Mouse (Mus musculus) heart, embryonic 15.5 days (tissue): ENCODE results near the gene Atf7ip. TPM values are rescaled to one million over a fixed set of nuclear protein-coding genes. Genes with fewer than 3 reads are reported as not detected.
A peak's percentile ranks its signal among the peaks of the same experiment; 100 is the strongest.

Experiments
- ATAC-seq: fragments of 200-750 bp; cut with Nextera tagmentation; replicated peaks from 2 replicates; pipeline ENCODE4 v1.8.0; 2017; ENCODE audit warnings: low read depth, moderate TSS enrichment; ENCODE audit not compliant: insufficient number of reproducible peaks, insufficient read depth, low FRiP score
- H3K27ac ChIP-seq: fragments of 300-500 bp; sonication (generic); 2 replicates; pipeline ENCODE4 v1.5.1; 2015; ENCODE audit warnings: mild to moderate bottlenecking, inconsistent platforms
- H3K27me3 ChIP-seq: fragments of 300-500 bp; sonication (generic); 2 replicates; pipeline ENCODE4 v1.6.1; 2015; ENCODE audit warnings: inconsistent platforms
- H3K36me3 ChIP-seq: fragments of 300-500 bp; sonication (generic); 2 replicates; pipeline ENCODE4 v1.6.1; 2015; ENCODE audit warnings: mild to moderate bottlenecking, inconsistent platforms
- H3K4me1 ChIP-seq: fragments of 300-500 bp; sonication (generic); replicated peaks from 2 replicates; pipeline ENCODE4 v1.6.1; 2015; ENCODE audit warnings: inconsistent platforms
- H3K4me2 ChIP-seq: fragments of 300-500 bp; sonication (generic); 2 replicates; pipeline ENCODE4 v1.6.1; 2015; ENCODE audit warnings: inconsistent platforms, mild to moderate bottlenecking, moderate library complexity
- H3K4me3 ChIP-seq: fragments of 300-500 bp; sonication (generic); 2 replicates; pipeline ENCODE4 v1.5.1; 2015; ENCODE audit warnings: mild to moderate bottlenecking, inconsistent platforms
- H3K9ac ChIP-seq: fragments of 300-500 bp; sonication (generic); 2 replicates; pipeline ENCODE4 v1.6.1; 2015; ENCODE audit warnings: mild to moderate bottlenecking, inconsistent platforms
- H3K9me3 ChIP-seq: fragments of 300-500 bp; sonication (generic); replicated peaks from 2 replicates; pipeline ENCODE4 v1.6.1; 2016; ENCODE audit warnings: inconsistent platforms
- WGBS: fragments of 180-500 bp; shearing (Covaris S2); methylation state at CpG from one replicate; pipeline ENCODE4 v1.1.7; 2015; ENCODE audit warnings: mixed read lengths; 5-methylcytosine and 5-hydroxymethylcytosine counted together
- polyA plus RNA-seq: library from polyadenylated mRNA; unstranded; fragments of >200 nt; fragmentation: Nextera tagmentation; extraction: Ambion mirVana; gene quantifications from 2 replicates; pipeline ENCODE4 v1.2.1, GENCODE M21; 2015

Gene Atf7ip
- polyA plus RNA-seq, 1 experiment from 2014 or later, result 30.3 TPM

DNA sequence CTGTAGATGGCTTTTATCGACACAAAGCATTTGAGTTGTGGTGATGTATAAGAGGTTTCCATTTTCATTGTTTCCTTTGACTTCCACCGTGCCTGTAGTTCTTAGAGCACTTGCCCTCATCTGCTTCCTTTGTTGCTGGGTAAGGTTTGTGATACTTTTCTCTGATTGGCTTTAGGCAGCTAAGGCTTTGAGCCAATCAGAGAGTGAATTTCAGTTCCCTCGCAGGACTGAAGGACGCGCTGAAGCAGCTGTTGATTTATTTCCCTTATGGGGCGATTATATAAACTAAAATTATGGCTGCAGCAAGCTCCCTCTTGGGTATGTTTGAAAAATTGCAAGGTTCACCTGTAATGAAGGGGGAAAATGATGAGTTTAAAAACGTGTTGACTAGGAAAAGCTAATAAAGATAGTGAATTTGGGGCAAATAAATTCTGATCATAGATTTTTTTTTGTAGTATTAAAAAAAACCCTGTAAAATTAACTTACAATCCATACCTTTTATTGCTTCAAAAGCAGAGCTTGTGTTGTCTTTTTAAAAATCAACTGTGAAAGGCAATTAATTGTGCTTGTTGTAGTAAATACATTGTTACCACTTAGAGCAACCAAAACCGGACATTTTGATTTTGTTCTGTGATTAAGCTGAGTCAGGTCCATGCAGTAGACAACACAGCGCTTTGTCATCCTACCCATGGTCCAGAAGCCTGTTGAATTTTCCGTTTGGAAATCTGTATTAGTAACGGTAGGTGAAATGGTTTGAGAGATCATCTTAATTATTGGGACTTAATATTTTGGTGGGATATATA is 48.0 kb downstream of the Atf7ip start:
- Histone ChIP-seq H3K36me3 (peaks cover 7% of the 10 kb centered on the region; the same call in 1 of the 2 replicates), H3K4me1 (peaks cover 19% of the 10 kb centered on the region), H3K9ac (no peak overlapping the region), H3K27ac (peak overlapping the region; percentile 77), H3K4me2 (0 out of 2 replicates have a peak overlapping the region, but pooled peaks have one; percentile 34), H3K4me3 (no peak overlapping the region), H3K9me3 (no peaks in the 10 kb centered on the region), H3K27me3 (no peaks in the 10 kb centered on the region)
- WGBS, result 29% methylated on average over 11 of the region's 11 CpGs
- ATAC-seq, result peak; percentile 79

DNA sequence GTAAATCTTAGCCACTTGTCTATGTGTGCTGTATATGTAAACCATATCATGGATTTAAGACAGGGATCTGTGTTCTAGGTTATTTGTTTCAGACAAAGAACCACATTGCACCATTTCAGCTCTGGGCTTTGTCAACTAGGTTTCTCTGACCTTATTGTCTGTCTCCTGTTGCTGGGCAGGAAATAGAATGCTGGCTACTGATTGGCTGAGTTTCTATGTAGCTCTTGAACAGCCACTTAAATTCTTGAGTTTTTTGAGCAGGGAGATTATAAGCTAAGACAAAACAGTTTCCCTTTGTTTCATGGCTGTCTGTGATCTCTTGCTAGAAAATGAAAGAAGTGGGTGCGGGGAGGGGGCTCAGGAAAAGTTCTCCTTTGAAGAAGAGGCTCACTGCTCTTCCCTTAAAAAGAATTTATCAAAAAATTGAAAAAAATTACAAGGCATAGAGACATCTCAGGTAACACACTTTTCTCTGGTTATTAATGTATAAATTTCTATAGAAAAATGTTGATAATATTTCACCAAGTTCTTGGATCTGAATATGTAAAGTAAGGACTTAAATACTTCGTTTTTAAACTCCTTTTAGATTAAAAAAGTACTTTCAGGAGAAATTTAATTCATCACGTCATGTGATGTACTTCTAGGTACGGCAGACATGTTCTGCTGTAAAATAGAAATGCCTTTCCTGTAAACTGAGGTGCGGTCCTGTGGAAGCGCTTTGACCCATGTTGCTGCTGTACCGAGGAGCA is 49.0 kb downstream of the Atf7ip start:
- Histone ChIP-seq H3K9ac (no peak overlapping the region), H3K4me2 (0 out of 2 replicates have a peak overlapping the region, but pooled peaks have one; percentile 10), H3K36me3 (peaks cover 11% of the 10 kb centered on the region), H3K9me3 (no peaks in the 10 kb centered on the region), H3K27me3 (no peaks in the 10 kb centered on the region), H3K27ac (peak overlapping the region; percentile 79), H3K4me1 (peaks cover 13% of the 10 kb centered on the region), H3K4me3 (no peak overlapping the region)
- WGBS, result 74% methylated on average over 7 of the region's 7 CpGs
- ATAC-seq, result no peak

DNA sequence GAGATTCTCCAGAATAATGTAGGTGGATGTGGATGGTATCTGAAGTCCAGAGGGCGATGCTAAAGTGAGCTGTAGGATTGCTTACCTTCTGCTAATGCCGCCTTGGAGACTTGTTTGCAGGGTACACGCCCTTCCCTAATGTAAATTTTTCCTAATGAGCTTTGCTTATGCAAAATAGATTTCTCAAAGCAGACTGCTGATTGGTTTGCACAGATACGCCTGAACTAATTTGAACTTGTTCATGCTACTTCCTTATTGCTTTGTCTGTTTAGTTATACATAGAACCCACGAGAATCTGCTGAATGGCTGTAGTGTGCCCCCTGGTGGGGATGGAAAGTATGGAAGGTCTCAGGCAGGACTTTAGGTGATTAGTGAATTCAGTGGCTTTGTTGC is 49.6 kb downstream of the Atf7ip start:
- H3K27me3 ChIP-seq, result no peaks in the 10 kb centered on the region
- ATAC-seq, result no peak
- no peak overlapping the region for H3K4me2 ChIP-seq
- H3K9ac ChIP-seq, result no peak overlapping the region
- H3K9me3 ChIP-seq, result no peaks in the 10 kb centered on the region
- H3K36me3 ChIP-seq, result peaks cover 17% of the 10 kb centered on the region
- peak overlapping the region; percentile 79 for H3K27ac ChIP-seq
- 56% methylated on average over 5 of the region's 5 CpGs for WGBS
- no peak overlapping the region for H3K4me3 ChIP-seq
- H3K4me1 ChIP-seq, result peaks cover 13% of the 10 kb centered on the region

DNA sequence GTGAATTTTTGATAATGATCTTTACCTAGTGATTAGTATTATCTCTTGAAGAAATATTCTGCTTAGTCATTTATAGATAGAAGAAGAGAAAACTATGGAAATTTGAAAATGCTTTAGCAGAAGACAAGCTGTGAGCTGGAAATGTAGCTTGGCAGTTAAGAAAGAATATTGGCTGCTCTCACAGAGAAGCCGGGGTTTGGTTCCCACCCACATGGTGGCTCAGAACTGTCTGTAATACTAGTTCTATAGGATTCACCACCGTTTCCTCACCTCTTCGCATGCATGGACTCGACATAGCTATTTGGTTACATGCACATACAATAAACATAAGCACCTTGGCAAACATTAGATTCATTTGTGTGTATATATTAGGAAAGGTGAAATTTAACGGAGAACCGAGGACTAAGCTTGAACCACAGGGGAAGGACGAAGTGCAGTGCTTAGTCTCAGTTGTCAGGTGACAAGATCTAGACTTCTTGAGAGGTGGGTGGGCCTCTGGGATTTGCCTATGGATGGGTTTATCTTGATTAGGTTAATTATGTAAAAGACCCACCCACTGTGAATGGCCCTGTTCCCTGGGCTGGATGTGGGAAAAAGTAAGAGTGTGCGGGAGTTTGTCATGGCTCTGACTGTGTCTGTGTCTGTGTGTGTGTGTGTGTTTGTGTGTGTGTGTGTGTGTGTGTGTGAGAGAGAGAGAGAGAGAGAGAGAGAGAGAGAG is 52.5 kb downstream of the Atf7ip start:
- Histone ChIP-seq H3K9ac (no peak overlapping the region), H3K27me3 (no peaks in the 10 kb centered on the region), H3K4me3 (no peak overlapping the region), H3K36me3 (peaks cover 39% of the 10 kb centered on the region), H3K9me3 (no peaks in the 10 kb centered on the region), H3K4me2 (no peak overlapping the region), H3K4me1 (peaks cover 7% of the 10 kb centered on the region), H3K27ac (no peak overlapping the region)
- no peak for ATAC-seq
- 80% methylated on average over 8 of the region's 8 CpGs for WGBS

DNA sequence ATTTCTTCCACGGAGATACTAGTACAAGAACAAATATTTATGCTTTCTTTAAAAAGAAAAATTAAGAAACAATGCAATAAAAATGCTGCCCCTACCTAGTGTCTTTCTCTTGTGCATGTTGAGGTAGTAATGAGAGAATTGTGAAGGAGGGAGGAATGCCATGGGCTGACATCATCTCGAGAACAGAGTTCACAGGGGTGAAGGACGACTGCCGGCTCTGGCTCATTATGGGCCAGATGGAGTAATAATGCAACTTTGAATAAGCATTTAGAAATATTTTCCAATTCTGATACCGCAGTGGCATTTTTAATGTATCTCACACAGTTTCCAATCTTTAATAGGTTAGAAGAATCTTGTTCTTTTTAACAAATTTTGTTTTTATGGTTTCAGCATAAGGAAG is 60.0 kb downstream of the Atf7ip start:
- H3K4me1 ChIP-seq, result no peaks in the 10 kb centered on the region
- H3K36me3 ChIP-seq, result peaks cover 78% of the 10 kb centered on the region
- H3K9ac ChIP-seq, result no peak overlapping the region
- H3K27ac ChIP-seq, result no peak overlapping the region
- no peak for ATAC-seq
- 81% methylated on average over 5 of the region's 5 CpGs for WGBS
- H3K9me3 ChIP-seq, result peaks cover 3% of the 10 kb centered on the region; the same call in 1 of the 2 replicates
- H3K27me3 ChIP-seq, result no peaks in the 10 kb centered on the region
- no peak overlapping the region for H3K4me3 ChIP-seq
- no peak overlapping the region for H3K4me2 ChIP-seq

DNA sequence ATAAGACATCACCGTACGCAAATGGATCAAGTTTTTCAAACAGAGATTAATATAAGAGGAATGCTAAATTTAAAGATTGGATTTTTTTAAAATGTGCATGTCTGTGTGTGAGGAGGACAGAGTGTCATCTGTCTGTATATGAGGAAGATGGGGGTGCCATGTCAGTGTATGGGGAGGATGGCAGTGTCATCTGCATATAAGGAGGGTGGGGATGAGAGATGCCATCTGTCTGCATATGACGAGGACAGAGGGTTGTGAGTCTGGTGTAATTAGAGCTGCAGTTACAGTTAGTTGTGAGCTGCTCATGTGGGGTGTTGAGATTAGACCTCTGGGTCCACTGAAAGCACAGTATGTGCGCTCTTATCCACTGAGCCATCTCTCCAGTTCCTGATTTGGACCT is 84.8 kb downstream of the Atf7ip start:
- Histone ChIP-seq H3K4me1 (no peaks in the 10 kb centered on the region), H3K27me3 (no peaks in the 10 kb centered on the region), H3K4me3 (no peak overlapping the region), H3K4me2 (no peak overlapping the region), H3K36me3 (peaks cover 67% of the 10 kb centered on the region), H3K27ac (no peak overlapping the region), H3K9ac (no peak overlapping the region), H3K9me3 (no peaks in the 10 kb centered on the region)
- no peak for ATAC-seq
- WGBS, result 89% methylated on average over 4 of the region's 4 CpGs

DNA sequence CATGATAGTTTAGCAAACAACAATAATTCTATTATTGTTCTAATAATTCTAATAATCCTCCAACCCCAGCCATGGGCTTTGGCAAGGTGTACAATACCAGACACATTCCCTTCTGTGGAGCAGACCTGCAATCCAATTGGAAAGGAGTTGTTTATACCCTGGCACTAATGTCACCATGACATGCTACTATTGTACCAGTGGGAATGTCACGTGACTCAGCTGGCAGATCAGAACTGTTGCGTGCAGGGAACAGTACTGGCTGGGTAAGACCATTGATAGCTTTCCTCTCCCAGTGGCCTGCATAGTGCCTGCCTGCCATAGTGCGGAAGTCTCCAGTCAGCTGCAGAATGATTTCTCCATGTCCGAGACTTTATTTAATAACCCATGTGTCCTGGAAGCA is 88.6 kb downstream of the Atf7ip start:
- whole genome bisulfite sequencing, result 92% methylated on average over 4 of the region's 4 CpGs
- Histone ChIP-seq H3K4me1 (no peaks in the 10 kb centered on the region), H3K27me3 (no peaks in the 10 kb centered on the region), H3K4me2 (no peak overlapping the region), H3K9ac (no peak overlapping the region), H3K36me3 (peaks cover 69% of the 10 kb centered on the region), H3K4me3 (no peak overlapping the region), H3K27ac (no peak overlapping the region), H3K9me3 (no peaks in the 10 kb centered on the region)
- no peak for ATAC-seq

DNA sequence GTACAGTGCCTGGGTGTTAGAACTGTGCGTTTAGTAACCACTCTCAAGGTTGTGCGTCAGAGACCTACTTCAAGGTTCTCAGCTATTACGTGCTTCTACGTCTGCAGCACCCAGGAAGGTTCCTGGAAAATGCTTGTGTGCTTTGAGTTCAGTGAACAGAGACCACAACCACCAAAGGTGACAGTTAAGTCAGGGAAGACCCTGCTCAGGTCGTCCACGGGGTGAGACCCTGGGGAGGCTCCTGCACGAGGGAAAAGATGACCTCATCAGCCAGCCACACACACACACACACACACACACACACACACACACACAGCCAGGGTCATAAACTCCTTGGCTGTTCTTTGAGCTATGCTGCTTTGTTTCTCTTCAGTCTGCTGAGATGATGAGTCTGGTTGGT is 96.6 kb downstream of the Atf7ip start:
- peaks cover 89% of the 10 kb centered on the region for H3K36me3 ChIP-seq
- ATAC-seq, result no peak
- H3K4me2 ChIP-seq, result no peak overlapping the region
- H3K9me3 ChIP-seq, result no peaks in the 10 kb centered on the region
- no peak overlapping the region for H3K27ac ChIP-seq
- H3K9ac ChIP-seq, result no peak overlapping the region
- H3K4me3 ChIP-seq, result no peak overlapping the region
- no peaks in the 10 kb centered on the region for H3K27me3 ChIP-seq
- 68% methylated on average over 7 of the region's 7 CpGs for WGBS
- H3K4me1 ChIP-seq, result no peaks in the 10 kb centered on the region

DNA sequence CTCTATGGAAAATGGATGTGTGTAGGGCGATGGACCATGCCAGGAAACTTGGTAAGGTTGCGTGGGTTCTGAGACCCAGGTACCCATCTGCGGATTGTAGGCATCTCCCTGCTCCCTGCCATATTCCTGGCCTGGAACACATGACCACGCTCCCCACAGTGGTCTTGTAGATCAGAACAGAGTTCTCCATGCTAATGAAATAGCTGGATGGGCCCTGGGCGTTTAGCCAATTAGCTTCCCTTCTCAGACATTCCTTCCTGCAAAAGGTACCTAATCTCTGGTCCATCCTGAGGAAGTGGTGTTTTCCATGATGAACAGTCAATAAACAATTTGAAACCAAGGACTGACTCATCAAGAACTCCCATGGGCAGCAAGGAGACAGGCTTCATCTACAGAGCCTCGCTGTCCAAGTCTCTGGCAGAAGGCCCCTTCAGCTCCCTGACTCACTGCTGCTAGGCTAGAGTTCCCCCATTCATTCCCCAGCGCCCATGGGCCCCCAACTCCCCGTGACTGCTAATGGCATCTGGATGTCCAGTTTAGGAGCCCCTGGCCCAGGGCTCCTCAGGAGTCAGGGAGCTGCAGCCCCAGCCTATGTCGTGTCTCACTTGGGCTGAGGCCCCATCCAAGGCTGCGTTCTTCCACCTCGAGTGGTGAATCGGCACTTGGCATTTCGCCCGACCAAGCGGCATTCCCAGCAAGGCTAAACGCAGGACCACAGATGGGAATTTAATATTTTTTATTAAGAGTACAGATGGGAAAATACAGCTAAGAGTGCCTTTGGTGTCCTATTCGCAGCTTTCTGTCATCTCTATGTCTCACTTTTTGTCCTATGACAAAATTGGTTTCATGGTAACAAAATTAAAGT is 105.6 kb downstream of the Atf7ip start:
- peak; percentile 22; the same call in 1 of the 2 replicates for ATAC-seq

DNA sequence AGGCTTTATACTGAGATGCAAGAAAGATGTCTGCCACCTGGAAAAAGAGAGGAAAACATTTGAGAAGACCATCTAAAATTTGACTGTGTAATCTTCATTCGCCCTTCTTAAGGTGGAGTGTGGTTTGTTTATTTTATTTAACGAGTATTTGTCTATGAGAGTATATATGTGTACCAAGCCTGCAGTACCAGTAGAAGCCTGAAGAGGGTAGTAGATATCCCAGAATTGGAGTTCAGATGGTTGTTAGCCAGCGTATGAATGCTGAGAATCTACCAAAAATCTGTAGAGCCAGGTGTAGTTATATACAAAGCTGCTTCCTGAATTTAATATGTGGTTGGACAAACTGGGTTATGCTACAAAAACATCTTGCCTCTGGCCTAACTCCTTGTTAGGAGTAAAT is 106.3 kb downstream of the Atf7ip start:
- H3K36me3 ChIP-seq, result peaks cover 40% of the 10 kb centered on the region
- WGBS, result 94% methylated on average over 3 of the region's 3 CpGs
- ATAC-seq, result no peak

More for the DNA sequence above, 105.6 kb downstream of the Atf7ip start:
- H3K4me1 ChIP-seq, result no peaks in the 10 kb centered on the region
- no peak overlapping the region for H3K4me2 ChIP-seq
- WGBS, result 93% methylated on average over 17 of the region's 17 CpGs
- no peaks in the 10 kb centered on the region for H3K9me3 ChIP-seq
- H3K27ac ChIP-seq, result no peak overlapping the region
- no peak overlapping the region for H3K4me3 ChIP-seq
- H3K9ac ChIP-seq, result no peak overlapping the region
- H3K27me3 ChIP-seq, result no peaks in the 10 kb centered on the region
- peaks cover 47% of the 10 kb centered on the region for H3K36me3 ChIP-seq

More for the DNA sequence above, 106.3 kb downstream of the Atf7ip start:
- H3K4me3 ChIP-seq, result no peak overlapping the region
- no peaks in the 10 kb centered on the region for H3K4me1 ChIP-seq
- no peaks in the 10 kb centered on the region for H3K9me3 ChIP-seq
- no peaks in the 10 kb centered on the region for H3K27me3 ChIP-seq
- H3K27ac ChIP-seq, result no peak overlapping the region
- H3K4me2 ChIP-seq, result no peak overlapping the region
- H3K9ac ChIP-seq, result no peak overlapping the region
